Mouse (Mus musculus): Measurements from ENCODE around the gene Cspg4.

GRCm38 (mm10) chr9:56896779-56897178, 31.9 kb downstream of the Cspg4 start:
- TF ChIP-seq CTCF (IDR thresholded peaks at IDR 0.05; ENCODE audit: low read depth) (no peak), EP300 (IDR thresholded peaks at IDR 0.05; ENCODE audit: low read depth) (no peak)
